Mouse (Mus musculus): ENCODE results near the gene Ndufs2.

Gene Ndufs2

DNA sequence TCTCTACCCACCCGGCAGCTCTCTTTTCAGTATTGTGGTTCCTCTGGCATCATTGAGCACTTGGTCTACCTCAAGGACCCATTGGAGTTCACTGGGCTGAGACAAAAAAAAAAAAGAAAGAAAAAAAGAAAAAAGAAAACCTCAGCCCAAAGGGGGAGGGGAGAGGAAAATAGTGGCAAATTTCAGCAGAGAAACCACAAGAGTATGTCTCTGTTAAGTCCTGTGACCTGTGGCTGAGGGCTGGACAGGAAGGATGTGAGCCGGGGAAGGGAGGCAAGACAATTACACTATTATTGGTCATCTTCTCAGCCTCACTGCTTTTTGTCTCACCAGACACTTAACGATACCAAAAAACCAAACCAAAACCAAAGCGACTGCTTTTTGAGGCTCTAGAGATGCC, 19.3 kb downstream of the Ndufs2 start:
- no peak for DNase-seq (ENCODE audit: low spot score in 2 of 2)

DNA sequence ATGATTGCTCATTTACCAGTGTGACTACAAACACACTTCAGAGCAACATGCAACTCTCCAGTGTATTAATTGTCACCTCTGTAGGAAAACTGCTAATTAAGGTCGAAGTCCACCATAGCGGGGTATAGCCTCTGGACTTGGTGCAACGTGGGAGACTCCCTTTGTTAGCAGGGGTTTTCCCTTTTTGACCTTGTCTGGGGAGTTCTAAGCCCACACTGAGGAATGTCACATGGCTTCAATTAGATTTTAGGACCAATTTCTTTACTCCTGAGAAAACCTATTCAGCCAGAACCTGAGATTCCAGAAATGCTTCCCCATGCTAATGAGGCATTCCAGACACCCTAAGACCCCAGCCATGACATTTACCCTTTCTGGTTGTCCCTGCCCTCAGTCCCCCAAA, 21.0 kb downstream of the Ndufs2 start:
- no peak for DNase-seq (ENCODE audit: low spot score in 2 of 2)

DNA sequence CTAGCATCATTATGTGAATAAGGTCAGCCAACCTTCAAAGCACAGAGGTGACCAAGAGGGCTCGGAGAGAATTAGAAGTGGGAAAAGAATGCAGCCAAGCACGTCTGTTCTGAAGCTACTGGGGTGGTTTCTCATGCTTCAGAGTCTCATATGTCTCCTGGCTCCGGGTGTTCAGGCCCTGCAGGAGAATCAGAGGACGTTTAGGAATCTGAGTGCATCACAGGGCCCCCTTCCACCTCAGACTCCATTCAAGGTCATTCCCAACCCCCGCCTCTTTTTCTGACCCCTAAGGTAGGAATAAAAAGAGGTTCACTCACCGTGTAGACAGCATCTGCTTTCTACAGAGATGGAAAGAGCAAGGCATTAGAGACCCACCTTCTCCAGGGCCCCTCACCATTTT, 21.4 kb downstream of the Ndufs2 start:
- no peak for DNase-seq (ENCODE audit: low spot score in 2 of 2)

DNA sequence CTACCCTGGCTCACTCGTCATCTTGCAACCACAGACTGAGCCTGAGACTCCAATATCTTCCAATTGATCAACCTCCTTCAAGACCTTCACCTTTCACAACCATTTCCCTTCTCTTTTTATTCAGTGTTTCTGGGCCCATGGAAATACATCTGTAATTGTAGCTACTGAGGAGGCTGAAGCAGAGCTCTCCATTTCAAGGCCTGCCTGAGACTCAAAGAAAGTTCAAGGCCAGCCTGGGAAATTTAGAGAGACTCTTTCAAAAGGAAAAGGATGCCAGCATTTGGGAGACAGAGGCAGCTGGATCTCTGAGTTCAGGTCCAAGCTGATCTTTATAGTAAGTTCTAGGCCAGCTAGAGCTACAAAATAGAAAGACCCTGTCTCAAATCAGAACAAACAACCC, 23.3 kb downstream of the Ndufs2 start:
- DNase-seq (ENCODE audit: low spot score in 2 of 2) = no peak

DNA sequence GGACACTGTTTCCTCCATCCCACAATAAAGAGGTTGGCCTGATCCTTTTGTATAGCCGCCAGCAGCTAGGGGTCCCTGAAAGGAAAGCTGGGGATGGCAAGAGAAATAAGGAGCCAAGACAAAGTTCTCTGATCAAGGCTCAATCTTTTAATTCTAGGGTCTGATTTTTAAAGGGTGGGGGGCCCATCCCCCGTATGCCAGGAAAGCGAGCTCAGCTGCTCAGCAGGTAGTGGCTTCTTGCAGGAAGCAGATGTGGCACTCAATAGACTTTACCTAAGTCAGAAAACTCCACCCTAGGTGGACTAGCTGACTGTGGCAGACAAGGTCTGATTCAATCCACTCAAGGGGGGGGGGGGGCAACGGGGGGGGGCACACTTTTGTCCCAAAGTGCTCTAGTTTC, 24.4 kb downstream of the Ndufs2 start:
- DNase-seq (ENCODE audit: low spot score in 2 of 2) = no peak

DNA sequence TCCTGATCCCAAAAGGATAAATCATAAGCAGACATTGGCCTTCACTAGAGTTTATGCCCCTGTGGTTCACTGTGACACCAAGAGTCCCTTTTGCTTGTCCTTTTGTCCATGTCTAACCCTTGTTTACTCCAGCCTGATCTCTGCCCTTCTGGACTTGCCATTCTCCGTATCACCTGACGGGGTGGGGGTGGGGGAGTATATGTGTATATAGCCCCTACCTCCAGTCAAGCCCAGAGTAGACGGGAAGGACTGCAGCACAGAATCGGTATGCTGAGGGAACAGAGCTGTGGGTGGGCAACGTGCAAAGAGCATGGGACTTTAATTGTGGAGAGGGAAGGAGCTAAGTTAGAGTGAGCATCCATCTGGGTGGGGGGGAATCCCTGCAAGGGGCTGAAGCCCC, 26.3 kb downstream of the Ndufs2 start, which contains the start of gene Apoa2:
Apoa2 (plus strand) TSS at position 198 of the 400 bp plus-strand sequence.
- no peak for DNase-seq (ENCODE audit: low spot score in 2 of 2)

DNA sequence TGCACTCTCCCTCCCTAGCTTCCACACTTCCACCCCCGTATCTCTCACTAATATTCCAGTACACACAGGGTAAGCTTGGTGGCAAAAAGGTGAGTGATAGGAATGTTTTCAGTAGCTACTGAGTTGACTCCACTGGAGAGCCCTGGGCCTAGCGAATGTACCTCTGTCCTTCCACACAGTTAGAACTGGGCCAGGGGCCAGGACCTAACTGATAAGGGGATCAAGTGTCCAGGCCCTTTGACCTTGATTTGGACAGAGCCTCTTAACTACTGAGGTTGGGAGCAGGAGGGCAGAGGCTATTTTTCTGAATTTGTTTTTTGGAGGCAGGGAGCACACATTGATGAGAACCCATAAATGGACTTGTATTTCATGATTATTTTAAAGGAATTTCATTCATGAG, 27.4 kb downstream of the Ndufs2 start:
- DNase-seq (ENCODE audit: low spot score in 2 of 2) = no peak

DNA sequence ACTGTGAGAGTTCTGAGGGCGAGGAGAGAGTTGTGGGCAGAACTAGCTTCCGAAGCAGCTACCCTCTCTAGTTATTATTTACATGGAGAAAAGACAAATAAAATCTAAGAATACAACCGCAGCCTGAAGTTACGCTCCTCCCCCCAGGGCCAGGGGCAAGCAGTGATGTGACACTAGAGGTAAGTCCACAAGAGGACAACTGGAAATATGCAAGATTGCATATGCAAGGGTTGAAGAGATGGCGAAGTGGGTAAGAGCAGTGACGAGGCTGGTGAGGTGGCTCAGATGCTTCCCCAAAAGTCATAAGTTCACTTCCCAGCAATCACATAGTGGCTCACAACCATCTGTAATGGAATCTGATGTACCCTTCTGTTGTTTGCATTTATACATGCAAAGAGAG, 28.0 kb downstream of the Ndufs2 start:
- DNase-seq (ENCODE audit: low spot score in 2 of 2) = no peak

DNA sequence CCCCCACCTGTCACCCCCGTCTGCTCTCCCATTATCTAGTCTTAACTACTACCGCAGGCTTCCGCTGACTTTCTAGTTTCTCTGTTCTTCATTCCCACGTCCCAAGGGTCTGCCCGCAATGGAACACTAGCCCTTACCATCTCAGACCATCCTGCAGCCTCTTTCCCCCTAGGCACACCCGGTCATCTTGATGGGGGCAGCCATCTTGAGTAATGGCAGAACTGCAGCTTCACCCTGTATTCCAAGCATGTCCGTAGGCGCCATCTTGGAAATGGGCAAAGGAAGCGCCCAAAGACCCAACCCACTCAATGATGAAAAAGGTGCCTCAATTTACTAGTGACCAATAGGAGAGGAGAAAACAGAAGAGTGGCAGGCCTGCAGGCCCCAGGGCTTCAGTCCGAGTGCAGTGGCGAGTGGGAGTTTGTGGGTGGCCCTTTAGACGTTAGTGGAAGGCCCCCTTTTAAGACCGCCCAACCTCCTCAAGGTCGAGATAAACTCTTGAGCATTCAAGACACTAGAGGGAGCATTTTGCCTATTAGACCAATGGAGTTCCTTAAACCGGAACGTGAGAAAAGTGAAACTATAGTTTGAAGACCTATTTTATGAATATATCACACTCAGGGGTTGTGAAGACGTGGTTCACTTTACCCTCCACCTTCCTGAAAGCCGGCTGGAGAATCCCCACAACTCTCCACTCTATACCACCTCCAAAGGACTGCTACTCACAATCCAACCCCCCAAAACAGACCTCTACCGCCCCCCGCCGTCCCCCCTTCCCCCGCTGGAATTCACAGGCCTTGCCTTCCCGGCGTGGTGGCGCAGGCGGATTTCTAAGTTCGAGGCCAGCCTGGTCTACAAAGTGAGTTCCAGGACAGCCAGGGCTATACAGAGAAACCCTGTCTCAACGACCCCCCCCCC, 28.7 kb downstream of the Ndufs2 start, which contains the start of gene Tomm40l:
Tomm40l (minus strand) TSS at position 277 of the 918 bp plus-strand sequence.
- peak; percentile 87 to 93 for DNase-seq (ENCODE audit: low spot score in 2 of 2)

DNA sequence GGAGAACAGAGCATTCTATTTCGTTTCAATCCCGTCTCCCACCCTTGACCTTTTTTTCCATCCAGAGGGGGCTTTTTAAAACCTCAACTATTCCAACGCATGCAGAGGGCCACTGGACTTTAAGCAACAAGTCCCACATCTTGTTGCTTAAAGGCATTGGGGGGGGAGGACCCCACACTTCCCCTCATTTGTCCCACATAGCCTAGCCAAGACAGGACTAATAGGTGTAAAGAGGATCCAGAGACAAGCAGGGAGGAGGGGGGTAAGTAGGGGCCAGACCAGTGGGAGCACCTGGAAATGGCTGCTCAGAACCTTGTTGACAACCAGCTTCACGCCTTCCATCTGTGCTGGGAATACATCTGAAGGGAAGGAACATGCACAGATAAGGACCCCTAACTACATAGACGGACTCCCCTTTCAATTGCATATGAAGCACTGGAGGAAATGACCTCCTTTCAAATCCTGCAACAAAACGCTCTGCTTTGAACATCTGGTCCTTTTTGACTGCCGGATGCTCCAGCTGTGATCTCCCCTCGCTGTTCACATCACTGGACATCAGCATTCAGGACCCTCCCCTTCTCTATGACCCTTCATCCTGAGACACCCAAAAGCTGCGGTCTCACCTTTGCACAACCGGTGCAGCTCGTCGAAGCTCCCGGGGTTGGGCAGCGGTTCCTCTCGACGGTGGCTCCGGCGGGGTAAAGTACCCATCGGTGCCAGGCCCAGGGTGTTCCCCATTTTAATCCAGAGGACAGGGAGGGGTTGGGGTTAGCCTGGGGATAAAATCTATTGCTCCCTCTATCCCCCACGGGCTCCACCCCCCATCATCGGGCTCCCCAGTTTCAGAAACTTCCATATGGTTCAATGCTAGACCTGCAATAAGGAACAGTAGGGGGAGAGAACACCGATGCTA, 29.7 kb downstream of the Ndufs2 start:
- DNase-seq (ENCODE audit: low spot score in 2 of 2) = peak in 1 of 2 experiments; percentile 28

DNA sequence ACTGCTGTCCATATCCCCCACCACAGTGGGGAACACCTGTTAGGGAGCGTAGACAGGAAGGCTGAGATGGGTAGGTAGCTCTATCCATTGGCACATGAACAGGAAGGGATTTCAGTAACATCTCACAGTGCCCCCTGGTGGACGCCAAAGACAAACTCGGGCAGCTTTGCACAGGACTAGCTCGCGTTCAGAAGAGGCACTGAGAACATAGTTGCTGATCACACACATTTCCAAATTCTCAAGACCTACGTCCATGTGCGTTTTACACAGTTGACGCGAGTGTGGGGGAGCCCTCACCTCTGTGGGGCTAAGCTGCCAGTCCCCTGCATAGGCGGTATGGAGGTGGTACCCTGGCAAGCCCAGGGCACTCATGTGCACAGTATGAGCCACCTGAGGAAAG, 30.3 kb downstream of the Ndufs2 start:
- DNase-seq (ENCODE audit: low spot score in 2 of 2) = peak; percentile 76 to 89

DNA sequence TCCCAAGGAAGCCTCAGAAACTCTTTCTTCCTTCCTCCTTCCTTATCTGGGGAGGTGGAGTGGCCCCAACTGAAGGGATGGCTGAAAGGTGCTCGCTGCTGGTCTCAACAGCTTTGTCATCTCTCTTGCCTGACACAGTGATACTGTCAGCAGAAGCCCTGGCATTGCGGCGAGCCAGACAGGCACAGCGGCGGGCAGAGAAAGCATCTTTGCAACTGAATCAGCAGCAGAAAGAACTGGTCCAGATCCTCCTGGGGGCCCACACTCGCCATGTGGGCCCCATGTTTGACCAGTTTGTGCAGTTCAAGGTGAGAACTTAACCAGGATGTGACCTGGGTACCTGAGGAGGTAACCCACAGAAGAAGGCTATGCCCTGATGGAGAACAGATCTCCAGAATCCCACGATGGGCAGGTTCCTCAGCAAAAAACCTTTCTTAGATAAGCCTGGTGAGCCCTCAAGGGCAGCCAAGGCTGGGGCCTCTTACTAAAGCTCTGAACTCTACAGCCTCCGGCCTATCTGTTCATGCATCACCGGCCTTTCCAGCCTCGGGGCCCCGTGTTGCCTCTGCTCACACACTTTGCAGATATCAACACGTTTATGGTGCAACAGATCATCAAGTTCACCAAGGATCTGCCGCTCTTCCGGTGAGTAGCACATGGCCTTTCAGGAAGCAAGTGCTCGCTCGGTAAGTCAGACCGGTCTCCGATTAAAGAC, 34.8 kb downstream of the Ndufs2 start:
- no peak for DNase-seq (ENCODE audit: low spot score in 2 of 2)

DNA sequence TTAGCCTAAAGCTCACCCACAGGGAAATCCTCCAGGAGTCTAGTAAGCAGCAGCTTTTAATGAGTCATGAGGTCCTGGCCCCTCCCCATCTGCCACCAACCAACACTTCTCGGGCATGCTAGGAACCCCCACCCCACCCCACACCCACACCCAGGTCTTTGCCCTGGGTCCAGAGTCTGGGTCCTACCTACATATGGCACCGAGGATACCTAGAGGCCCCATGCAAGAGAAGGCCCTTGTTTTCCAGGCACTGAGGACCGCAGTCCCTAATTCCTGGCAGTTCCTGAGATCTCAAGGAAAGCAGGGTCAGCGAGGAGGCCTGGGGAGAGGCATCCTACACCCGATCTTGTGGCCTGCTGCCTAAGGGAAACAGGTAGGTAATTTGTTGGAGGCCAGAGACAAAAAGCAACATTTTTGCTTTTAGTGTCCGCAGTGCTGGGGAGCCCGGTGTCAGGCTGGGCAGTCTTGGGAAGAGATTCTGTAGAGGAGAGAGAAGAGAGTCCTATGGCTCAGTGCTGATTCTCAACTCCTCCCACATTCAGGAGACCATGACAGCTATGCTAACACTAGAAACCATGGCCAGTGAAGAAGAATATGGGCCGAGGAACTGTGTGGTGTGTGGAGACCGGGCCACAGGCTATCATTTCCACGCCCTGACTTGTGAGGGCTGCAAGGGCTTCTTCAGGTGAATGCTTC, 37.2 kb downstream of the Ndufs2 start, which contains the start of gene Nr1i3:
Nr1i3 (plus strand) TSS at position 170 of the 696 bp plus-strand sequence.
- DNase-seq (ENCODE audit: low spot score in 2 of 2) = no peak

DNA sequence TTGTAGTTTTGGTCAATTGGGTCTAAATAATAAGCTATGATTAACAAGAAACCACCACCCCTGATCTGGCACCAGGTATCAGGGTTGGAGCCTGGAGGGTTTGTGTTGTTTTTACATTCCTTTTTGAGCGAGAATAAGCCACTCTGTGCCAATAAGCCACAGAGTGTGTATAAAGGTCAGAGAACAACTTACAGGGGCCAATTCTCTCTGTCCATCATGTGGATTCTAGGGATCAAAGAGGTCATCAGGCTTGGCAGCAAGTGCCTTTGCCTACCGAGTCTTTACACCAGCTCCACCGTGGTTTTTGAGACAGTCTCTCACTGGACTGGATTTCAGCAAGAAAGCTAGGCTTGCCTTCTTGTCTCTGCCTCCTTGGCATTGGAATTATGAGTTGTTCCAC, 38.3 kb downstream of the Ndufs2 start:
- no peak for DNase-seq (ENCODE audit: low spot score in 2 of 2)

DNA sequence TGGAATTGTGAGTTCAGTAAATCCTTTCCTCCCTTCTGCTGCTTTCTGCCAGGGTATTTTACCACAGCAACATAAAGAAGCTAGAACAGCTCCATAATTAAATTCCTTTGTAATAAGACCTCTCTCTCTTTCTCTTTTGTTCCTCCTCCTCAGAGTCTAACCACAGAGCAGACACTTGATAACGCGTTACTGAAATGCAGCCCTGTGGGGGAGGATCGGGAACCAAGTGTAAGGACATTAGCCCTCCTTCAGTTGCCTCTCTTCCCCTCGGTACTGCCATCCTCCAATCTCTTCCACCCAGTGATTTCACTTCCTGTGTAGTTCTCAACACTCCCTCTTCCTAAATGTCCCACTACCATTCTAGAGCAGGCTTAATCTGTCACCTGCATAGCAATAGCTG, 41.8 kb downstream of the Ndufs2 start:
- no peak for DNase-seq (ENCODE audit: low spot score in 2 of 2)

DNA sequence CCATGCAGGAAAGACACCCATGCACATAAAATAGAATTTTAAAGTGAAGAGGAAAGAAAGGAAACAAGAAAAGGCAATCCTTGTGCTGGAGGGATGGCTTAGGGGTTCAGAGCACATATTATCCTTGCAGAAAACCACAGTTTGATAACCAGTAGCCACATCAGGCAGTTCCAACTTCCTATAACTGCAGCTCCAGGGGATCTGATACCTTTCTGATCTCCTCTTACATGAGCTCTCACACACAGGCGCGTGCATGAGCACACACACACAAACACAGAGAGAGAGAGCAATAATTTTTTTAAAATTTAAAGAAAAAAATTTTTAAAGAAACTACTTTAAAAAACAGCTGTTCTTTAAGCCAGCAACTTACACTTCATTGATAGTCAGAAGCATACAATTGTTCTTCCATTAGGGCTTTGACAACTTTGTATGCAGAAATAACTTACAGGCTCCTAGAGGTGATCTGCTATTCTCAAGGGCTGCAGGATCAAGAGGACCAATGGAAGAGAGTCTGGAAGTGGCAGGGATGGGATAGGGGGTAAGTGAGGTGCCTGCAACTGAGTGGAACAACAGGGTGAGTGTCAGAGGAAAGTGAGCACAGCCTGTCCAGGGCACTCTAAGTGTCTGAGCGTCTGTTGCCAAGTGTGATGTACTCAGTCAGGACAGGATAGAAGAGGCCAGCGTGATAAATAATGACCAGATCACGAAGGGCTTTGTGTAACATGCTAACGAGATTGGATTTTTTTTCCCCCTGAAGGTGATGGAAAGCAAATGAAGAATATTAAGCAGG, 45.3 kb downstream of the Ndufs2 start:
- DNase-seq (ENCODE audit: low spot score in 2 of 2) = no peak

DNA sequence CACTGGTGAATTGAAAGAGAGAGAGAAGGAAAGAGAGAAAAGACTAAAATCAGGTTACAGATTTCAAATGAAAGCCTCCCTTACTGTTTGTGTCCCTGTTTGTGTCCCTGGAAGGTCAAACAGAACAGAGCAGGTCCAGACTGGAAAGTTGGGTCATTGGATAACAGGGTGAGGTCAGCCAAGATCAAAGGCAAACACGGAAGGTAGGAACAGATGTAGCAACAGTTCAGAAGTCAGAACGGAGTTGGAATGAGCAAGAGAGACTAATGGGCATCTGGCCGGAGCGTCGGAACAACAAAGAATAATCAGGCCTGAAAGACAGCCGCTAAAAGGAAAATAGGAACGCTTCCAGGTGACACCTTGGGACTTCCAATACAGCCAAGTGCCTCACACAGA, 46.9 kb downstream of the Ndufs2 start:
- no peak for DNase-seq (ENCODE audit: low spot score in 2 of 2)

DNA sequence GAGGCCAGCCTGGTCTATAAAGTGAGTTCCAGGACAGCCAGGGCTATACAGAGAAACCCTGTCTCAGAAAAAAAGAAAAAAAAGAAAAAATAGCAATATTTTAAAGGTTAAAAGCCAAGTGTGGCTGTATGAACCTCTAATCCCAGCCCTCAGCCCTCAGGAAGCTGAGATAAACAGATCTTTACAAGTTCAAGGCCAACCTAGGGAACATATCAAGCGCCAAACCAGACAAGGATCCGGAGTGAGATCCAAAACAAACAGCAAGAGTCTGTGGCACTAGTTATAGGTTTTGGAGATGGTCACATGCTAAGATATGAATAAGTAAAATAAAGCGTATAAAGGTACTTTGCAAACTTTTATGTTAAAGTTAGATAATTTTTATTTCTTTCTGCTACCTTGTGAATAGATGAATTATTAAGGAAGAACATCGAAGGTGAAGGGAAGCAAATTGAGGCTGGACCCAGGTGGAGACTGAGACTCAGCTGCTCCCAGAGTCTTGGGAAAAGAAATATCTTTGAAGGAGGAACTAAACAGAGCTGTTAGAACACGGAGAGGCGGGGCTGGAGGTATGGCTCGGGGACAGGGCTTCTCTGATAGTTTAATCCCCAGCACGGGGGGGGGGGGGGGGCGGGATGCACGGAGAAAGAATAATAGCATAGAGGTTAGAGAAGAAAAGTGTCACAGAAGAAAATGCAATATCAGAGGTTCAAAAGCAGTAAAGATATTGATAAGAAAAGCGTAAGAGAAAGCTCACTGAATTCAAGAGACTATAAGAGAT, 47.5 kb downstream of the Ndufs2 start:
- DNase-seq (ENCODE audit: low spot score in 2 of 2) = no peak

DNA sequence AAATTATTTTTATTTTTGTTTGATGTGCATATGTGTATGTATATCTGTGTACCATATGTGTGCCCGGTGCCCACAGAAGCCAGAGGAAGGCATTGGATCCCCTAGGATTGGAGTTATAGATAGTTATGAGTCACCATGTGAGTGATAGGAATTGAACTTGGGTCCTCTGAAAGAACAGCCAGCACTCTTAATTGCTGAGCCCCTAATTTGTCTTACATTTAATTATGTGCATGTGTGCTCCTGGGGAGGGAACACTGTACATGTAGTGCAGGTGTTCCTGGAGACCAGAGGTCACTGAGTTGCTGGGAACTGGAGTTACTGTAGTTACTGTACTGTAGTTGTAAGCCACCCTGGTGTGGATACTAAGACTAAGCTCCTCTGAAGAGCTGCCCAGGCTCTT, 50.4 kb downstream of the Ndufs2 start:
- DNase-seq (ENCODE audit: low spot score in 2 of 2) = no peak

DNA sequence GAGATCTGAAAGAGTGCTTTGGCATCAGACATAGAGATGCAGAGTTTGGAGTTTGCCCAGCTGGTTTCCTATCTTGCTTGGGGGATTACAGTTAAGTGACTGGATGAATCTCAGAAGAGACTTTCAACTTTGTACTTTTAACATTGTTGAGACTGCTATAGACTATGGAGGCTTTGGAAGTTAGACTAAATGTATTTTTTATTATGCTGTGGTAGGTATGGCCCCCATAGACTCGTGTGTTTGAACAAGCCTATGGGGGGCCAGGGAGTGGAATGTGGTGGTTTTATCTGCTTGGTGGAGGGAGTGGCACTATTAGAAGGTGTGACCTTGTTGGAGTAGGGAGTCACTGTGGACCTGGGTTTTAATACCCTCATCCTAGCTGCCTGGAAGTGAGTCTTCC, 51.7 kb downstream of the Ndufs2 start:
- no peak for DNase-seq (ENCODE audit: low spot score in 2 of 2)

Measured in urinary bladder, postnatal 4 days (tissue).